Mouse (Mus musculus) stomach, postnatal 0 days (tissue): ENCODE results near the gene Tdrd7.

Source experiments
- CTCF ChIP-seq: IDR thresholded peaks from 2 replicates; pipeline ENCODE4 v1.5.1; 2016; ENCODE audit warnings: antibody characterized with exemption, low read depth, mild to moderate bottlenecking, moderate library complexity
- EP300 ChIP-seq: optimal IDR thresholded peaks from 2 replicates; pipeline ENCODE3; 2016; ENCODE audit warnings: antibody characterized with exemption

DNA sequence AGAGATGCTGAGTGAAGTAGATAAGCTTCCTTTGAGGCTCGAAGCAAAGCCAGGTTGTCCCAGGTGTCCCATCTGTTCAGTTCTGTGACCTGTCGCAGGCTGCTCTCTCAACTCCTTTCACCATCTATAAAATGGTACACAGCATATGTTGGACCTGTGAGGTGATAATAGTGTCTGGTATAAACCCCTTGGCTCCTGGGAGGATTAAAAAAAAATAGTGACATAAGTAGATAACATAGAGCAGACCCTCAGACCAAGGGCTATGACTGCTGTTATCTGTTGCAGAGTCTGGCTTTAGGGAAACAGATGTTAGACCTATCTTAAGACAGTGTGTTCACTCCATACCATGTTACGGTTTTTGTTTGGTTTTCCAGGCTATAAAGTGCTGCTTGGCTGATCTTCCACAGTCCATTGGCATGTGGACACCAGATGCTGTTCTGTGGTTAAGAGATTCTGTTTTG lies 57.9 kb downstream of the Tdrd7 start:
- TF ChIP-seq CTCF (no peak), EP300 (no peak)
